Mouse (Mus musculus): ENCODE measurements around the gene Olfr181. TPM values are rescaled to one million over a fixed set of nuclear protein-coding genes. Genes with fewer than 3 reads are reported as not detected.

The Olfr181 gene
- polyA plus RNA-seq (2014; fragmentation: Nextera tagmentation; extraction: Ambion mirVana), result not detected in 2 replicates

DNA sequence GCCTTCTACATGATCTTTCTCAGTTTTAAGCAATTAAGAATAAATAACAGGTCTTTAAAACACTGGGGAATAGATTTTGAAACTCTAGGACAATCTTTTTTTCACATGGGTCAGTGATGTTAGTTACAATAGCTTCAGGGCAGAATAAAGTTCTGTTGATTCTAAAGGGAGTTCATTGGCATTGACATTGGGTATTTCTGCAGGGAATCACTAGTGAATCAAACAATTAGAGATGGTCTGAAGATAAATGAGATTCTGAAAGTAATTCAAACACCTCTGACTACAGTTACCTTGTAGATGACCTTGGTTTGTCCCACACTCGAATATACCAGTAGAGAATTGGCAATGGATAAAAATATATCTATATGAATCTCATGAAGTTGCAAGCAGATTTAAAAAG, at the start of gene Olfr181:
Gene Olfr181, minus strand, starts transcription at position 101 of the 400 bp plus-strand sequence.
- Histone ChIP-seq H3K9ac (ENCODE audit: low read length) (no peak within 1 kb of the TSS), H3K27ac (ENCODE audit: low read depth, low read length) (no peak within 1 kb of the TSS), H3K27me3 (ENCODE audit: control insufficient read depth, insufficient read depth, low read length) (no peaks in the 10 kb centered on the region), H3K4me1 (replicated peaks; ENCODE audit: control insufficient read depth, insufficient read depth, low read length) (no peaks in the 10 kb centered on the region), H3K4me3 (ENCODE audit: low read depth, low read length) (no peak within 1 kb of the TSS), H3K36me3 (ENCODE audit: control insufficient read depth, insufficient read depth, low read length) (no peaks in the 10 kb centered on the region), H3K9me3 (ENCODE audit: control insufficient read depth, low read length) (no peaks in the 10 kb centered on the region; the same call in 1 of the 2 replicates), H3K4me2 (ENCODE audit: low read depth, low read length, severe bottlenecking) (no peak within 1 kb of the TSS)
- ATAC-seq (replicated peaks; ENCODE audit: low FRiP score) (no peak), DNase-seq (ENCODE audit: low spot score) (no peak)
- 61% methylated on average over 1 of the region's 1 CpGs for WGBS

DNA sequence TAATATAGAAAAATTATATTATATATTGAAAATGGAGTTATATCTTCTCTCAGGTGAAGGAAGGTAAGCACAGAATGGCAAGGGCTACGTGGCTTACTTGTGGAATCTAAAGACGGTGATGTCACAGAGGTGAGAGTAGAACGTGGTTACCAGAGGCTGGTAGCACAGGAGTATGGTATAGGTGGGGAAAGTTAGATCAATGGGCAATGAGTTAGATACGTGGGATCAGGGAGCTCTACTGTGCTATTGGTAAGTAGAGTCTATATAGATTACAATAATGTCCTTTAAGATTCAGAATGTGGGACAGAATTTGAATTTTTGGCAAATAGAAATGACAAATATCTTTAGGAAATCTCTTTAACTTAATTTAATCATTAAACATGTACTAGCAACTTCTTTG, 737 bp upstream of the Olfr181 start, which contains the start of gene Olfr180:
Gene Olfr180, minus strand, starts transcription at position 101 of the 400 bp plus-strand sequence.
- Histone ChIP-seq H3K36me3 (ENCODE audit: control insufficient read depth, insufficient read depth, low read length) (no peaks in the 10 kb centered on the region), H3K4me3 (ENCODE audit: low read depth, low read length) (no peak within 1 kb of the TSS), H3K9me3 (ENCODE audit: control insufficient read depth, low read length) (no peaks in the 10 kb centered on the region; the same call in 1 of the 2 replicates), H3K9ac (ENCODE audit: low read length) (no peak within 1 kb of the TSS), H3K4me1 (replicated peaks; ENCODE audit: control insufficient read depth, insufficient read depth, low read length) (no peaks in the 10 kb centered on the region), H3K4me2 (ENCODE audit: low read depth, low read length, severe bottlenecking) (no peak within 1 kb of the TSS), H3K27me3 (ENCODE audit: control insufficient read depth, insufficient read depth, low read length) (no peaks in the 10 kb centered on the region), H3K27ac (ENCODE audit: low read depth, low read length) (no peak within 1 kb of the TSS)
- WGBS, result 86% methylated on average over 4 of the region's 4 CpGs
- ATAC-seq (replicated peaks; ENCODE audit: low FRiP score), result no peak
- DNase-seq (ENCODE audit: low spot score), result no peak

DNA sequence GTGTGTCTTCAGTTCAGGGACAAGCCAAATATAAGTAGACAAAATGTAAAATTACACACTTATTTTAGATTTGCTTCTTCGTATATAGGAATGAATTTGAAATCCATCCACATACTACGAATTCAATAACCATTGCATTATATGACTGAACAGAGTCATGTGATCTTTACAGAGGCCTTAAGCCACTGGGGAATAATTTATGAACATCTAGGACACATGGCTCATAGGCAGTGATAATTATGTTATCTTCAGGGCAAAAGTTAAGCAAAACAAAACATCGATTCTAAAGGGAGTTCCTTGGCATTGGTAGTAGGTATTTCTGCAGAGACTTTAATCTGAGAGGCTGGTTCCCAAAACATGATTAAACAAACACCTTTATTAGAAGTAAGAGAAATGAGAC, 36.6 kb downstream of the Olfr181 start, which contains the start of gene Olfr178:
Gene Olfr178, minus strand, starts transcription at position 101 of the 400 bp plus-strand sequence.
- H3K4me2 ChIP-seq (ENCODE audit: low read depth, low read length, severe bottlenecking), result no peak within 1 kb of the TSS
- WGBS, result 91% methylated on average over 3 of the region's 3 CpGs

DNA sequence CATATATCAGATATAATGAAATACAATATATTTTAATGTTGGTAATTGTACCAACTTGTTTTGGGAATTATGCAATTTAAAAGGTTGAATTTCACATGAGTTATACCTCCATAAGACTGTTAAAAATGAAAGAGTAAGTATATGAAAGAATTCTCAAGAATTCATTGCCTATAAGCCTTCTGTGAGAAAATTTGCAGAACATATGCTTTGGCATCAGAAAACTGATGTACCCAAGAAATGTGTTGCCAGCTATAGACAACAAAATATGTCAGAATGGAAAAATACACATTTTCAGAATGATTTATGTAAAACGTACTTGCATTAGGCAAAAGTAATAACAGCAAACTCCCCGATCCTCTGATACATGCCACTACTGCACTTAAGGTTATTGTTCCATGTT, 44.1 kb downstream of the Olfr181 start:
- H3K27me3 ChIP-seq (ENCODE audit: control insufficient read depth, insufficient read depth, low read length), result no peaks in the 10 kb centered on the region
- ATAC-seq (replicated peaks; ENCODE audit: low FRiP score), result no peak
- H3K9me3 ChIP-seq (ENCODE audit: control insufficient read depth, low read length), result no peaks in the 10 kb centered on the region
- H3K4me3 ChIP-seq (ENCODE audit: low read depth, low read length), result no peak overlapping the region
- no peak for DNase-seq (ENCODE audit: low spot score)
- H3K9ac ChIP-seq (ENCODE audit: low read length), result no peak overlapping the region
- H3K4me1 ChIP-seq (replicated peaks; ENCODE audit: control insufficient read depth, insufficient read depth, low read length), result no peaks in the 10 kb centered on the region
- H3K27ac ChIP-seq (ENCODE audit: low read depth, low read length), result no peak overlapping the region
- H3K4me2 ChIP-seq (ENCODE audit: low read depth, low read length, severe bottlenecking), result no peak overlapping the region
- 92% methylated on average over 2 of the region's 2 CpGs for WGBS
- H3K36me3 ChIP-seq (ENCODE audit: control insufficient read depth, insufficient read depth, low read length), result no peaks in the 10 kb centered on the region

More for the DNA sequence above, 36.6 kb downstream of the Olfr181 start, which contains the start of gene Olfr178:
- H3K9ac ChIP-seq (ENCODE audit: low read length), result no peak within 1 kb of the TSS
- no peak within 1 kb of the TSS for H3K27ac ChIP-seq (ENCODE audit: low read depth, low read length)
- no peak for ATAC-seq (replicated peaks; ENCODE audit: low FRiP score)
- no peaks in the 10 kb centered on the region for H3K4me1 ChIP-seq (replicated peaks; ENCODE audit: control insufficient read depth, insufficient read depth, low read length)
- DNase-seq (ENCODE audit: low spot score), result no peak
- H3K27me3 ChIP-seq (ENCODE audit: control insufficient read depth, insufficient read depth, low read length), result no peaks in the 10 kb centered on the region
- H3K36me3 ChIP-seq (ENCODE audit: control insufficient read depth, insufficient read depth, low read length), result no peaks in the 10 kb centered on the region
- H3K9me3 ChIP-seq (ENCODE audit: control insufficient read depth, low read length), result no peaks in the 10 kb centered on the region
- no peak within 1 kb of the TSS for H3K4me3 ChIP-seq (ENCODE audit: low read depth, low read length)

Other genes starting within 250 kb of the Olfr181 start
- gene Gpr15, start 209.7 kb downstream of the Olfr181 start, polyA plus RNA-seq (2014; fragmentation: Nextera tagmentation; extraction: Ambion mirVana), result not detected in 2 replicates
- 115 and 116 TPM in 2 replicates for gene Cldnd1, start 200.8 kb downstream of the Olfr181 start, polyA plus RNA-seq (2014; fragmentation: Nextera tagmentation; extraction: Ambion mirVana)
- gene Olfr172, start 165.6 kb downstream of the Olfr181 start, polyA plus RNA-seq (2014; fragmentation: Nextera tagmentation; extraction: Ambion mirVana), result not detected in 2 replicates
- gene Olfr173, start 128.5 kb downstream of the Olfr181 start, polyA plus RNA-seq (2014; fragmentation: Nextera tagmentation; extraction: Ambion mirVana), result not detected in 2 replicates
- gene Olfr175-ps1, start 102.0 kb downstream of the Olfr181 start, polyA plus RNA-seq (2014; fragmentation: Nextera tagmentation; extraction: Ambion mirVana), result not detected in 2 replicates
- not detected in 2 replicates for gene Olfr177, start 54.0 kb downstream of the Olfr181 start, polyA plus RNA-seq (2014; fragmentation: Nextera tagmentation; extraction: Ambion mirVana)
- gene Olfr178, start 36.7 kb downstream of the Olfr181 start, polyA plus RNA-seq (2014; fragmentation: Nextera tagmentation; extraction: Ambion mirVana), result not detected in 2 replicates
- gene Olfr180, start 637 bp upstream of the Olfr181 start, polyA plus RNA-seq (2014; fragmentation: Nextera tagmentation; extraction: Ambion mirVana), result not detected in 2 replicates
- gene Olfr183, start 66.6 kb upstream of the Olfr181 start, polyA plus RNA-seq (2014; fragmentation: Nextera tagmentation; extraction: Ambion mirVana), result not detected in 2 replicates
- gene Olfr186, start 101.5 kb upstream of the Olfr181 start, polyA plus RNA-seq (2014; fragmentation: Nextera tagmentation; extraction: Ambion mirVana), result not detected in 2 replicates
- not detected in 2 replicates for gene Olfr187, start 111.0 kb upstream of the Olfr181 start, polyA plus RNA-seq (2014; fragmentation: Nextera tagmentation; extraction: Ambion mirVana)
- not detected in 2 replicates for gene Olfr190, start 149.2 kb upstream of the Olfr181 start, polyA plus RNA-seq (2014; fragmentation: Nextera tagmentation; extraction: Ambion mirVana)
- not detected in 2 replicates for gene Olfr191, start 161.1 kb upstream of the Olfr181 start, polyA plus RNA-seq (2014; fragmentation: Nextera tagmentation; extraction: Ambion mirVana)
- gene Olfr193, start 183.1 kb upstream of the Olfr181 start, polyA plus RNA-seq (2014; fragmentation: Nextera tagmentation; extraction: Ambion mirVana), result not detected in 2 replicates
- gene Olfr194, start 192.3 kb upstream of the Olfr181 start, polyA plus RNA-seq (2014; fragmentation: Nextera tagmentation; extraction: Ambion mirVana), result not detected in 2 replicates
- gene Olfr195, start 218.3 kb upstream of the Olfr181 start, polyA plus RNA-seq (2014; fragmentation: Nextera tagmentation; extraction: Ambion mirVana), result not detected in 2 replicates
- not detected in 2 replicates for gene Olfr196, start 241.7 kb upstream of the Olfr181 start, polyA plus RNA-seq (2014; fragmentation: Nextera tagmentation; extraction: Ambion mirVana)

Data from forebrain, embryonic 11.5 days (tissue).